Mouse (Mus musculus) embryonic fibroblast, embryonic 13.5 days (primary cell): ENCODE results near the gene Rpf2.

Experiments used
- CTCF ChIP-seq: IDR thresholded peaks from 2 replicates; pipeline ENCODE4 v1.5.1; 2011; ENCODE audit warnings: mild to moderate bottlenecking, control low read depth, low read length, moderate library complexity, borderline replicate concordance; ENCODE audit not compliant: insufficient read depth
- POLR2A ChIP-seq: IDR thresholded peaks from 2 replicates; pipeline ENCODE4 v1.6.1; 2011; ENCODE audit warnings: low read depth, mild to moderate bottlenecking, control low read depth, low read length, moderate library complexity

GRCm38 (mm10) chr10:40192010-40192935 lies 54.6 kb downstream of the Rpf2 start:
- TF ChIP-seq CTCF (no peak), POLR2A (no peak)
